Mouse (Mus musculus): Measurements from ENCODE around the gene Supt4a.

DNA sequence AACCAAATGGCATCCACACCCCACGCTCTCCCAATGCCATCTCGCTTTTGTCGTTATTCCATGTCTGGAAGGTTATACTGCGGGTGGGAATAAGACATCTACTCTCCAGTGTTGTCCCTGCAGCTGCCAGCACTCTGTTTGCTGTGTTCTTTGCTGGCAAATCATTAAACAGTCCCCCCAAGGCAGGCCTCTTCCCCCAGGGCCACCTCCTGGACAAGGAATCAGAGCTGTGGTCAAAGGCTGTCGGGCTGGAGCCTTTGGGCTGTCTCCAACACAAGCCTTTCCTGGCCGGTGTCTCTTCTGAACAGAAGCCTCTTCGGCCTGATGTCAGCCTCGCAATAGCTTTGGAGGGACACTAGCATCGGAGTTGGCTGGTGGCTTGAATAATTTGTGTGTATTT lies 33.1 kb upstream of the Supt4a start:
- TF ChIP-seq CTCF (IDR thresholded peaks at IDR 0.05; ENCODE audit: low read depth, low read length) (no peak), POLR2A (IDR thresholded peaks at IDR 0.05; ENCODE audit: extremely low read depth, insufficient read depth, low read length) (no peak)

All from liver, adult 2 months (tissue).